Mouse (Mus musculus) left cerebral cortex, postnatal 25 days (tissue): ENCODE results near the gene Bcor. TPM values are rescaled to one million over a fixed set of nuclear protein-coding genes. Genes with fewer than 3 reads are reported as not detected.

Experiments
- DNase-seq, 2 experiments: peaks; one replicate each; pipeline ENCODE4 v3.0.0; 2022; ENCODE audit warnings: low spot score in 2 of 2, mixed read lengths in 1 of 2
- intact Hi-C: fragments of 180-260 bp; cut with DNase I; formaldehyde crosslinking; loops from one replicate; pipeline ENCODE4 v1.15.1; 2025
- total RNA-seq, 2 experiments: library from RNA; stranded (reverse); gene quantifications; 2 replicates each; pipeline ENCODE4 v1.2.3; 2021

Gene Bcor
- total RNA-seq, 2 experiments from 2014 or later: 31.3 to 35.8 TPM

GRCm38 (mm10) chrX:12079309-12080094 lies 80.7 kb downstream of the Bcor start:
- peak in 1 of 2 experiments; percentile 25 for DNase-seq
- intact Hi-C loops: loop anchor here (2.0 to 10.0 kb wide), 4 partner anchors 72 to 415 kb away; no protein-coding TSS in a partner anchor

- no peak for DNase-seq
- intact Hi-C loops: loop anchor here (2.0 to 5.0 kb wide), 3 partner anchors 72 to 272 kb away; no protein-coding TSS in a partner anchor
Observed at GRCm38 (mm10) chrX:12079059-12079308, 81.2 kb downstream of the Bcor start.

GRCm38 (mm10) chrX:12078195-12079058 lies 81.7 kb downstream of the Bcor start:
- peak in 1 of 2 experiments; percentile 40 for DNase-seq
- intact Hi-C loops: loop anchor here (2.0 to 5.0 kb wide), 3 partner anchors 71 to 271 kb away; no protein-coding TSS in a partner anchor

GRCm38 (mm10) chrX:12077601-12077980 lies 82.6 kb downstream of the Bcor start:
- DNase-seq: no peak
- intact Hi-C loops: loop anchor here (2.0 to 5.0 kb wide), 3 partner anchors 13 to 270 kb away; no protein-coding TSS in a partner anchor

- DNase-seq: peak; percentile 48 to 76
- intact Hi-C loops: loop anchor here (2.0 to 5.0 kb wide), 3 partner anchors 14 to 270 kb away; no protein-coding TSS in a partner anchor
Observed at GRCm38 (mm10) chrX:12076763-12077600, 83.2 kb downstream of the Bcor start.

GRCm38 (mm10) chrX:12072721-12073120 lies 87.4 kb downstream of the Bcor start:
- intact Hi-C loops: no loop called here
- no peak for DNase-seq

- intact Hi-C loops: loop anchor here (10.0 kb wide), 1 partner anchor 434 kb away; no protein-coding TSS in a partner anchor
- DNase-seq: peak in 1 of 2 experiments; percentile 27
Observed at GRCm38 (mm10) chrX:12068978-12069724, 91.0 kb downstream of the Bcor start.

- intact Hi-C loops: loop anchor here (10.0 kb wide), 1 partner anchor 433 kb away; no protein-coding TSS in a partner anchor
- DNase-seq: no peak
Observed at GRCm38 (mm10) chrX:12067851-12068510, 92.2 kb downstream of the Bcor start.

- intact Hi-C loops: loop anchor here (10.0 kb wide), 1 partner anchor 432 kb away; no protein-coding TSS in a partner anchor
- DNase-seq: no peak
Observed at GRCm38 (mm10) chrX:12067031-12067430, 93.1 kb downstream of the Bcor start.

GRCm38 (mm10) chrX:12065782-12066181 lies 94.4 kb downstream of the Bcor start:
- intact Hi-C loops: loop anchor here (10.0 kb wide), 1 partner anchor 431 kb away; no protein-coding TSS in a partner anchor
- peak in 1 of 2 experiments; percentile 42 for DNase-seq

GRCm38 (mm10) chrX:12062932-12063260 lies 97.3 kb downstream of the Bcor start:
- no peak for DNase-seq
- intact Hi-C loops: loop anchor here (10.0 kb wide), 1 partner anchor 428 kb away; no protein-coding TSS in a partner anchor

- intact Hi-C loops: loop anchor here (10.0 kb wide), 1 partner anchor 428 kb away; no protein-coding TSS in a partner anchor
- peak in 1 of 2 experiments; percentile 46 for DNase-seq
Observed at GRCm38 (mm10) chrX:12062121-12062931, 97.8 kb downstream of the Bcor start.

GRCm38 (mm10) chrX:12060848-12061247 lies 99.3 kb downstream of the Bcor start:
- DNase-seq: no peak
- intact Hi-C loops: loop anchor here (10.0 kb wide), 1 partner anchor 426 kb away; no protein-coding TSS in a partner anchor

GRCm38 (mm10) chrX:12057210-12057609 lies 102.9 kb downstream of the Bcor start:
- DNase-seq: peak in 1 of 2 experiments; percentile 45
- intact Hi-C loops: no loop called here

- DNase-seq: no peak
- intact Hi-C loops: no loop called here
Observed at GRCm38 (mm10) chrX:12053315-12053914, 106.7 kb downstream of the Bcor start.

GRCm38 (mm10) chrX:12052651-12053050 lies 107.5 kb downstream of the Bcor start:
- intact Hi-C loops: no loop called here

GRCm38 (mm10) chrX:12048721-12049120 lies 111.4 kb downstream of the Bcor start:
- no peak for DNase-seq
- intact Hi-C loops: no loop called here

More at GRCm38 (mm10) chrX:12052651-12053050, 107.5 kb downstream of the Bcor start:
- no peak for DNase-seq
